Mouse (Mus musculus) frontal cortex, adult (tissue): Measurements from ENCODE around the gene Fam13c.

Experiments used
- ATAC-seq: cut with Nextera tagmentation; 2 replicates; pipeline ENCODE4 v1.9.2; 2017; ENCODE audit warnings: mild to moderate bottlenecking, moderate library complexity, mixed read lengths; ENCODE audit not compliant: low TSS enrichment

Gene Fam13c

GRCm38 (mm10) chr10:70458574-70459263 lies 18.4 kb downstream of the Fam13c start:
- 0 out of 2 replicates have a peak, but pooled peaks have one; percentile 27 for ATAC-seq

GRCm38 (mm10) chr10:70465638-70466037 lies 25.4 kb downstream of the Fam13c start:
- ATAC-seq, result no peak

DNA sequence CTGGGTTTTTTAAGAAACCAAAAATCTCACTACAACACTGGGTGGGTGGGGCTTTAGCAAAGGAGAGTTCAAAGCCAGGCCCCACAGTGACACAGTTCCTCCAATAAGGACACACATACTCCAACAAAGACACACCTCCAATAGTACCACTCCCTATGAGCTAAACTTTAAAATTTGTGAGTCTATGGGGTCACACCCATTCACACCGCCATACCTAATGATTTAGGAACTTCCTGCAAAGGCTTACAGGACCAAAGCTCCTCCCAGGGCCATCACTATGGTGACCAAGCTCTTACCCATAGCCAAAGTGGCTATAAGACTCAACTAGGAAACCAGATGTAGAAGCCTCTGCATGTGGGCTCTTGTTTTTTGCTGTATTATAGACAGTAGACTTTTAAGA lies 30.6 kb downstream of the Fam13c start:
- ATAC-seq, result no peak

GRCm38 (mm10) chr10:70477741-70478145 lies 37.5 kb downstream of the Fam13c start:
- ATAC-seq, result no peak

DNA sequence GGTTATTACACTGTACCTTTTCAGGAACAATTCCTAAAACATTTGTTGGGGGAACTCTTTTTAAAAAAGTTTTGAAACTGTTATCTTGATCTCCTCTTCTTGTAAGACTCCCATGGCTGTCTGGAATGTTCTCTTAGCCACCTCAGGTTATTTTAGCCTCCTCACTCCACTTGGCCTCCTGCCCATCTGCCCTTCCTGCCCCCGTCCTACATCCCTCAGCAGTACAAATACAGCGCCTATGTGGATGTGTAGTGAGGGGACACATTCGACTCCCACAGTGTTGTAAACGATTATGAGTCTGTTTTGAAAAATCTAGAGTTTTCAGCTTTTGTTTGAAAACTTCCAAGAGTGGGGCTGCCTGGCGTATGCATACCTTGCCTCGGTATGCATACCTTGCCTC lies 43.5 kb downstream of the Fam13c start:
- ATAC-seq, result no peak

DNA sequence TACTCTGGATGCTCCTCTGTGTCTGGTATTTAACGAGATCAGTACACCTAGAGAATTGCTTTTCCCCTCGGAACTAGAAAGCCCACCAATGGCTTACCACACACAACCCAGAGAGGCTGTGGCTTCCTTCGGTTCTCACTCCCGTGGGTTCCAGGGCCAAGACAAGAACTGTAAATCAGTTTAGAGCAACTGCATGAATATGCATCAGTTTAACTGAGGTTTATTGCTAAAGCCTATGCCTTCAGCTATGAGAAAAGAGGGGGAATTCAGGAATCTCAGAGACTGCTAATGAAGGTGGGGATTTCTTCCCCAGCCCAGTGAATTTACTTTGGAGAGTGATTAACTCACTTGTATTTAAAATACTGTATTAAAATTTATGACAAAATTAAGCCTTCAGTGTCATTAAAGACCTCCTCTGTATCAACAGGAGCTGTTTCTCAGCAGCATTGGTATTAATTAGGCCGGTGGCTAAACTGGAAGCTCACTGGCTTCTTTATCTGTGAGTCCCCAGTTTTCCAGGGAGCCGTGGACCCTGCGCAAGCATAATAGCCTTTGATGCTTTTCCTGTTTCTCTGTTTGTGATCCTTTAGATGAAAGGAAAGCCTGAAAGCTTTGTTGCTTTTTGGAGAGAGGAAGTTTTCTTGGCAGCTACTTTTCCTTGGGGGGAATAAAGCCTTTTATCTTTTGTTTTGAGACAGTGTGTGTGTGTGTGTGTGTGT lies 44.4 kb downstream of the Fam13c start:
- ATAC-seq, result peak; percentile 62

- no peak for ATAC-seq
Measured at GRCm38 (mm10) chr10:70485287-70485612, 45.0 kb downstream of the Fam13c start.

- ATAC-seq, result no peak
Measured at GRCm38 (mm10) chr10:70486651-70487050, 46.4 kb downstream of the Fam13c start.

DNA sequence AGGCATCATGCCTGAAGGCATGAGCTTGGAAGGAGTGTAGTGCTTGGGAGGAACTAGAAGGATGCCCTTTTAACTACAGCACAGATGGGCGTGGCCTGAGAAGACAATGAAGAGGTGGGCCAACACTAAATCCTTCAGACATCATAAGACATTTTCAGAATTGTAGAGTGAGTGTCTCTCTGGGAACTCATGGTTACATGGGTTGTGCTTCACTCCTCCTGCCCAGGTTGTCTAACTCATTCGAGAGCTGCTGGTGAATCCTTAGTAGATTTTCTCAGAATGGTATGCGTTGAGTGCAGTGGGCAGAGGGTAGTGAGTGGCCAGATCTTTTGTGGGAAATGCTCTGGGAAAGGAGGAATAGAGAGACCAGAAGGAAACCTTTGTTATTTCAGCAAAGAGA lies 53.6 kb downstream of the Fam13c start:
- ATAC-seq, result no peak

GRCm38 (mm10) chr10:70494441-70494840 lies 54.2 kb downstream of the Fam13c start:
- no peak for ATAC-seq

- peak; percentile 76 for ATAC-seq
Measured at GRCm38 (mm10) chr10:70495106-70496104, 55.1 kb downstream of the Fam13c start.

DNA sequence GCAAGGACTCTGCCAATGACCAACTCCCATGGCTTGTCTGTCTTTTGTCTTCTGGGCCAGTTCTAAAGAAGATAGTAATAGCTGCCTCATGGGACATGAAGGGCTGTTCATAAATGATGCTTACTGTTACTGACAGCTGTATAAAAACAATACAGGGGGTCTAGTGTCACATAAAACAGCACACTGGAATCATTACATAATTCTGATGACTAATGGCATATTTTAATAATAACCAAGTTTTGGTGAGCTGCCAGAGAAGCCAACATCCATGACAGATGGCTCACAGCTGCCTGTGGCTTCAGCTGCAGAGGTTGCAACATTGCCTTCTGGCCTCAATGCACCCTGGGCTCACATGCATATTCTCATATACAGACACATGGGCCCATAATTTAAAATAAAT lies 56.7 kb downstream of the Fam13c start:
- no peak for ATAC-seq

- ATAC-seq, result no peak
Measured at GRCm38 (mm10) chr10:70498328-70498727, 58.0 kb downstream of the Fam13c start.

DNA sequence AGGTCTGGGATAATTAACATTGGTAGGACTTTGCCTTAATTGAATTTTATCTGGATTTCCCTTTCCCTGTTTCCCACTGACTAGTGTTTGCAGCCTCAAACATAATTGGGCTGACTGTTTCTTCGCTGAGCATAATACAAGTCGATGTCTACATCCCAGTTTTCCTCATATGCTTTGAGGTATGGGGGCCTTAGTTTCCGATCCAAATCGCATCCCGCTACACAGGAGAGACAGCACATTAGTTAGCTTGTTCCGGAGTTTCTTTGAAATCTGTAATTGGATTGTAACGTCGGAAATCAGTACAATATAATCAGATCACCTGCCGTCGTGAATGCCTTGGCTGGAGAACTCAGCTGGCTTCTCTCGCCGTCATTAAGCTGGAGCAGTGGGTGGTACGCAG lies 59.0 kb downstream of the Fam13c start:
- no peak for ATAC-seq

- ATAC-seq, result no peak
Measured at GRCm38 (mm10) chr10:70504871-70505270, 64.6 kb downstream of the Fam13c start.

- no peak for ATAC-seq
Measured at GRCm38 (mm10) chr10:70505395-70505794, 65.1 kb downstream of the Fam13c start.

GRCm38 (mm10) chr10:70505842-70506241 lies 65.6 kb downstream of the Fam13c start:
- peak; percentile 25; the same call in 1 of the 2 replicates for ATAC-seq

- peak; percentile 55 for ATAC-seq
Measured at GRCm38 (mm10) chr10:70506499-70507168, 66.4 kb downstream of the Fam13c start.

DNA sequence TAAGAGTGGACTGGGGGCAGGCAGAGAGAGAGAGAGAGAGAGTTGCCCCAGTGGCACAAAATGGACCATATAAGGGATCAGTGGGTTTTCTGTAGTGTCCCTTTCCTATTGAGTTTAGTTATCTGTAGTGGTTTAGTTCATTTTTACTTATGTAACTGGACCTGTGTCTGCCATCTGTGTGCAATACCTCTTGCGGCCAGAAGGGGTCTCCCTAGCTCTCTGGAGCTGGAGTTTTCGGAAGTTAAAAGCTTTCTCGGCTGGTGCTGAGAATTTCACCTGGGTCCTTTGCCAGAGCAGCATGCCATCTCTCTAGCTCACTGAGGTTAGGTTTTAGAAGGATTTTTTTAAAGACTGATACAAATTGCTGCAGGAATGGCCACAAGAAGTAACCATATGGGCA lies 67.6 kb downstream of the Fam13c start:
- ATAC-seq, result no peak

- ATAC-seq, result peak; percentile 79
Measured at GRCm38 (mm10) chr10:70514848-70515247, 74.6 kb downstream of the Fam13c start.

DNA sequence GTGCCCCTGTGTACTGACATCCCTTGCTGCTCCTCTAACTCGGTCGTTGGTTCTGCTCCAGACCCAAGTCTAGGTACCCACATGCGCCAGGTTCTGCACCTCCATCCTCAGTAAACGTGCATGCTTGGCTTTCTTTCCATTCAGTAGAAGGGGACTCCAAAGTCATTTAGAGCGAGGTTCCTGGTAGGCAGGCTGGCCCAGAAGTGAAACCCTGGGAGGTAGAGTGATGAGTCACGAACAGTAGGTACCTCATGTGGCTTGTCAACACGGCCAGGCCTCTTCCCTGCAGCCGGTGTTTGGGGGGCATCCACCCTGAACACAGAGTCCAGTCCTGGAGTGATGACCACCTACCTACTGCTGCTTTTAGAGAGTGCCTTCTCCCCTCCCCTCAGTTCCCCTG lies 76.4 kb downstream of the Fam13c start:
- ATAC-seq, result no peak

DNA sequence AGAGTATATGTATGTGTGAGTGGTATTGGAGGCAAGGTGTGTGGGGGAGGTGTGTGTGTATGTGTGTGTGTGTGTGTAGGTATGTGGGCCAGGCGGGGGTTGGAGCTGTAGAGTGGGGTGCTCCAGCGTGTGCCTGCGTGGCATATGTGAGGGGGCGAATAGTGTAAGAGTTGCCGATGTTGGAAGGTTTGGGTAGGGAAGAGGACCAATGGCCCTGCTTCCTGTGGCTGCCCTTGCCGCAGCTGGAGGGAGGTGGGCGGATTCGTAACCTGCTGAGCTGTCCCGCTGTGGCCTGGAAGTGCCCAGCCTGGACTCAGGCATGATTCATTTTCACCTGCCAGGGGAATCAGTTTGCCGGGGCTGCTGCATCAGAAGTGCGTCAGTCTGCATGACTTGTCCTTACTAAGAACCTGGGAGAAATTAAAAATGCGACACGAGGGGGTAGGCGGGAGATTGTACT lies 79.4 kb downstream of the Fam13c start:
- peak; percentile 36 for ATAC-seq
